Mouse (Mus musculus): ENCODE results near the gene Rps3. TPM values are rescaled to one million over a fixed set of nuclear protein-coding genes. Genes with fewer than 3 reads are reported as not detected.
"Not testable (repeated sequence)": the region's sequence is repeated elsewhere in the genome, so short reads cannot be mapped to it uniquely, and the experiment has no call there.

Gene Rps3
- polyA plus RNA-seq, 1 experiment, result 530 TPM

DNA sequence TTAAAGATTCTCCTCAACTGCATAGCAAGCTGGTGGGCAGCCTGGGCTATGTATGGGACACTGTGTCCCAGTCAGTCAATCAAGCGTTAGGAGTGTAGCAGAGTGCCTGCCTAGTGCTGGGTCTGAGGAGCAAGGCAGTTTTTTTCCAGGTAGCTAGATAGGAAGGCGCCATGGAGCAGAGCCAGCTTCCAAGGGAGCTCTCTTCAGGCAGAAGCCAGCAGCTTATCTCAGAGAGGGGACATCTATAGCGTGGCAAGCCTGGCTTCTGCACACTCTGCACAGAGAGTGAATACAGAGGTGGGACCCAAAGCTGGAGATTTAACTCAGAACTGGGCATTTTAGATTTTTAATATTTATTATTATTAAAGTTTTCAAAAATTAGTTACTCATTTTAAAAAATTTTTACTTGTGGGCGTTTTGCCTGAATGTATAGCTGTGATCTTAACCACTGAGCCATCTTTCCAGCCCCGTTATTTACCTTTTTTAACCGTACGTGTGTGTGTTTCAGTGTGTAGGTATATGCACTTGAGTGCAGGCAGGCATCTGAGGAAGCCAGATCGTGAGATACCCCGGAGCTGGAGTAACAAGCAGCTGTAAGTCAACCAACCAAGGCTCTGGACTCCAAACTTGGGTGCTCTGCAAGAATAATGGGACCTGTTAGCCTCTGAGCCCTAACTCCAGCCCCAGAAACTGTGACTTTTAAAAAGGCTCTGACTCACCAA is 32.7 kb upstream of the Rps3 start:
- H3K9me3 ChIP-seq, result 0 out of 2 replicates have a peak, but pooled peaks cover 4% of the 10 kb centered on the region
- H3K36me3 ChIP-seq (replicated peaks; ENCODE audit: low read length), result peaks cover 2% of the 10 kb centered on the region
- no peaks in the 10 kb centered on the region for H3K27me3 ChIP-seq (replicated peaks)
- TF ChIP-seq GATA1 (IDR thresholded peaks at IDR 0.05; ENCODE audit: borderline replicate concordance, low read length), result no peak
- TF ChIP-seq FLI1 (IDR thresholded peaks at IDR 0.05; ENCODE audit: low read length), result no peak
- peaks cover 46% of the 10 kb centered on the region for H3K4me1 ChIP-seq
- H3K4me3 ChIP-seq (replicated peaks), result no peak overlapping the region

DNA sequence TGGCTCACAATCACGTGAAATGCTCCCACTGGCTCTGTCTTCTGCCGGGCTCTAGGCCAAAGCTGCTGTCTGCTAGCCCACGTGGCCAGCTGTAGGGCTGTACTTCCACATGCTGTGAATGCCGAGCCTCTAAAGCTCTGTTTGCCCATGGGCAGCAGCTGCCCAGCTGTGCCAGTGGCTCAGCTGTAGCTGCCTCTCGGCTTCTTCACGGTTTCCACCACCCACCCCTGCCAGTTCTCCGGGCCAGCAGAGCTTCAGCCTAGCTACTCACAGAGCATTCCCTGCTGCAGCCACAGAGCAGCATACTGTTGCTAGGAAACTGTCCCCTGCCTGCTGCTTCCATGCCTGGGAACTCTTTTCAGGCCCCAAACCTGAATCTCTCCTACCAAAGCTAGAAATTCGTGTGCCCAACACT is 26.6 kb upstream of the Rps3 start:
- TF ChIP-seq GATA1 (IDR thresholded peaks at IDR 0.05; ENCODE audit: borderline replicate concordance, low read length) (no peak), FLI1 (IDR thresholded peaks at IDR 0.05; ENCODE audit: low read length) (no peak)
- no peak overlapping the region for H3K4me3 ChIP-seq (replicated peaks)
- peaks cover 53% of the 10 kb centered on the region for H3K4me1 ChIP-seq
- H3K27me3 ChIP-seq (replicated peaks), result no peaks in the 10 kb centered on the region
- no peaks in the 10 kb centered on the region for H3K36me3 ChIP-seq (replicated peaks; ENCODE audit: low read length)
- peaks cover 8% of the 10 kb centered on the region; the same call in 1 of the 2 replicates for H3K9me3 ChIP-seq

DNA sequence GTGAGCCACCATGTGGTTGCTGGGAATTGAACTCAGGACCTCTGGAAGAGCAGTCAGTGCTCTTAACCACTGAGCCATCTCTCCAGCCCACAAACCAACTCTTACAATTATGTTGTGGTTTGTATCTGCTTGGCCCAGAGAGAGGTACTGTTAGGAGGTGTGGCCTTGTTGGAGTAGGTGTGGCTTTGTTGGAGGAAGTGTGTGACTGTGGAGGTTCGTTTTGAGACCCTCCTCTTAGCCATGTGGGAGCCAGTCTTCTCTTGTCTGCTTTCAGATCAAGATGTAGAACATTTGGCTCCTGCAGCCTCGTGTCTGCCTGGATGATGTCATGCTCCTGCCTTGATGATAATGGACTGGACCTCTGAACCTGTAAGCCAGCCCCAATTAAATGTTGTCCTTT is 24.6 kb upstream of the Rps3 start:
- H3K4me1 ChIP-seq, result peaks cover 45% of the 10 kb centered on the region
- H3K27me3 ChIP-seq (replicated peaks); H3K9me3 ChIP-seq; H3K36me3 ChIP-seq (replicated peaks; ENCODE audit: low read length); H3K4me3 ChIP-seq (replicated peaks): not testable (repeated sequence)

DNA sequence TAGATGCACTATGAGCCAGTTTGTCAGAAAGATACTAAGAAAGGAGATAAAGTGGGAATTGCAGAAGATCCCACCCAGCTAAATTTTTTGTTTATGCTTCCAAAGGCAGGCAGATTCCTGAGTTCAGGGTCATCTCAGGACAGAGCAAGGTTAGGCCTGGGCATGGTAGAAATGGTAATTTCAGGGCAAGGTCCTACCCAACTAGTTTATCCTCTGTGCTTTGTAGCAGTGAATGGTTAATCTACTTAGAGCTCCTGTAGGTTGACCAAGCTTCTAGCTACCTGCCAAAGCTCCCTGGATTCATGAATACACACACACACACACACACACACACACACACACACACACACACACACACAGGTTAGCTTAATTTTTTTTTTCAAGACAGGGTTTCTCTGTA is 21.0 kb upstream of the Rps3 start:
- Histone ChIP-seq H3K4me1 (peaks cover 39% of the 10 kb centered on the region), H3K9me3 (peaks cover 8% of the 10 kb centered on the region; the same call in 1 of the 2 replicates), H3K36me3 (replicated peaks; ENCODE audit: low read length) (no peaks in the 10 kb centered on the region), H3K4me3 (replicated peaks) (no peak overlapping the region), H3K27me3 (replicated peaks) (peaks cover under 1% of the 10 kb centered on the region)
- TF ChIP-seq GATA1 (IDR thresholded peaks at IDR 0.05; ENCODE audit: borderline replicate concordance, low read length) (no peak), FLI1 (IDR thresholded peaks at IDR 0.05; ENCODE audit: low read length) (no peak)

DNA sequence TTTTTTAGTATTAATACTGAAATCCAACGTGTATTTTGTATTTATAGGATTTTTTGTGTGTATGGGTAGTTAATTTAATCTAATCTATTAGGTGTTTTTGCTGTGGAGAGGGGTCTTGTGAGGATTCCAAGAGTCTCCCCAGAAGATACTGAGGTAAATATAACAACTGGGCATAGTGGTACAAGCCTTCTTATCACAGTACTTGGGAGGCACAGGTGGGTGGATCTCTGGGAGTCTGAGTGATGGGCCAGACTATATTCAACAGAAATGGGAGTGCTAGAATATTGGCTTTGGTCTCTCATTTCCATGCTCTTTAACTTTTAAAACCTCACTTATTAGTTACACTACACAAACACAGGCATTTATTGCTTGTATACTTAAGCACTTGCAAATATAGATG is 17.6 kb upstream of the Rps3 start:
- Histone ChIP-seq H3K4me1 (peaks cover 17% of the 10 kb centered on the region), H3K4me3 (replicated peaks) (no peak overlapping the region), H3K9me3 (no peaks in the 10 kb centered on the region), H3K27me3 (replicated peaks) (peaks cover 22% of the 10 kb centered on the region), H3K36me3 (replicated peaks; ENCODE audit: low read length) (no peaks in the 10 kb centered on the region)
- TF ChIP-seq FLI1 (IDR thresholded peaks at IDR 0.05; ENCODE audit: low read length) (no peak), GATA1 (IDR thresholded peaks at IDR 0.05; ENCODE audit: borderline replicate concordance, low read length) (no peak)

DNA sequence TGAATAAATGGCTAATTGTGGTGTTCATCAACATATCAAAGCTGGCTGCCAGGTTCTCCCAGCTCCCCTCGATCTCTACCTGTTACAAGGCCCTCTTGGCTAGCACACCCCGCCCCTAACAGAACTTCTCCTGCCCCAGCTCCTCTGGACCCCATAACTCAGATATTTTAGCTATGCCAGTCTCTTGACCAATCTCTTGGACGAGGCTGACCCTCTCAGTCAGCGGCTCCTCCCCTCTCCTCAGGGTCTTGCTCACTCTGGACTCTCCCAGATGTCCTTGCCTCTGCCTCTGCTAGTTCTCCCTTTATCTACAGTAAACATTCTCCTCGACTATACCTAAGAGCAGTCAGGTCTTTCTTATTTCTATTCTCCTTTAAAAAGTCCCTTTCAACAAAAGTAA is 17.1 kb upstream of the Rps3 start:
- TF ChIP-seq FLI1 (IDR thresholded peaks at IDR 0.05; ENCODE audit: low read length) (no peak), GATA1 (IDR thresholded peaks at IDR 0.05; ENCODE audit: borderline replicate concordance, low read length) (no peak)
- Histone ChIP-seq H3K36me3 (replicated peaks; ENCODE audit: low read length) (no peaks in the 10 kb centered on the region), H3K27me3 (replicated peaks) (peaks cover 26% of the 10 kb centered on the region), H3K4me3 (replicated peaks) (no peak overlapping the region), H3K4me1 (peaks cover 17% of the 10 kb centered on the region), H3K9me3 (no peaks in the 10 kb centered on the region)

DNA sequence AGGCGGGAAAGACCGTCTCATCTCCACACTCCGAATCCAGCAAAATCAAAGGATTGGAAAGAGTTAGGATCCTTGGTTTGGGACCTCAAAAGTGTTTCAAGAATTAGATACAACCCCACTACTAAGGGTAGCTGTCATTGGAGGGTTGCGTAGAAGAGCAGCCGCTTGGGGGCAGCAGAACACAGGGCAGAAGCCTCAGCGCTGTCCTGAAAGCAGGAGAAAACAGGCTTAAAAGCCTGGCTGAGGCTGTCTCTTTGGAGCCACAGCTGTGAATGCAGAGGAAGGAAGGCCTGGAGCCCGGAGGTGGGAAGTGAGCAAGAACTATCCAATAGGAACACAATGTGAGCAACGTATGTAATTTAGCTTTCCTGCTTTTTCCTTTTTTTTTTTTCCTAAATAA is 16.7 kb upstream of the Rps3 start:
- H3K4me3 ChIP-seq (replicated peaks), result no peak overlapping the region
- no peaks in the 10 kb centered on the region for H3K9me3 ChIP-seq
- H3K27me3 ChIP-seq (replicated peaks), result peaks cover 27% of the 10 kb centered on the region
- peaks cover 13% of the 10 kb centered on the region for H3K4me1 ChIP-seq
- TF ChIP-seq FLI1 (IDR thresholded peaks at IDR 0.05; ENCODE audit: low read length), result no peak
- no peak for TF ChIP-seq GATA1 (IDR thresholded peaks at IDR 0.05; ENCODE audit: borderline replicate concordance, low read length)
- no peaks in the 10 kb centered on the region for H3K36me3 ChIP-seq (replicated peaks; ENCODE audit: low read length)

DNA sequence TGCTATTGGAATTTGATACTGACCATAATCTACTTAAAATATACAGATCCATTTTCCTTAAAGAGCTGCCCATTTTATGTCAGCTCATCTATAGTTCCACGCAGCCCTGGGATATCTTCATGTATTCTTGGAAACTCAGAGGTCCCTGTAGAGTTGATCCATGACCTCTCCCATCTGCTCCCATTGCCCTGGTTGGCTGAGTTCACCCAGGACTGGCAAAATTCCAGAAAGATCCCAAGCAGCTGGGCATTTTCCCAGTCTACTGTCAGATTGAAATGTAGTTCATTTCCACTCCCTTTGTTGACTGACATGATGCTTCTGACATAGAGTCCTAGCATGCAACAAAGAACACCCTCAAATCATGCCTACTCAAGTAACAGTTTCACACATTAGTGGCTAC is 15.6 kb upstream of the Rps3 start:
- peaks cover 30% of the 10 kb centered on the region for H3K27me3 ChIP-seq (replicated peaks)
- no peak overlapping the region for H3K4me3 ChIP-seq (replicated peaks)
- TF ChIP-seq FLI1 (IDR thresholded peaks at IDR 0.05; ENCODE audit: low read length), result no peak
- no peak for TF ChIP-seq GATA1 (IDR thresholded peaks at IDR 0.05; ENCODE audit: borderline replicate concordance, low read length)
- H3K36me3 ChIP-seq (replicated peaks; ENCODE audit: low read length), result no peaks in the 10 kb centered on the region
- peaks cover 13% of the 10 kb centered on the region for H3K4me1 ChIP-seq
- H3K9me3 ChIP-seq, result no peaks in the 10 kb centered on the region

DNA sequence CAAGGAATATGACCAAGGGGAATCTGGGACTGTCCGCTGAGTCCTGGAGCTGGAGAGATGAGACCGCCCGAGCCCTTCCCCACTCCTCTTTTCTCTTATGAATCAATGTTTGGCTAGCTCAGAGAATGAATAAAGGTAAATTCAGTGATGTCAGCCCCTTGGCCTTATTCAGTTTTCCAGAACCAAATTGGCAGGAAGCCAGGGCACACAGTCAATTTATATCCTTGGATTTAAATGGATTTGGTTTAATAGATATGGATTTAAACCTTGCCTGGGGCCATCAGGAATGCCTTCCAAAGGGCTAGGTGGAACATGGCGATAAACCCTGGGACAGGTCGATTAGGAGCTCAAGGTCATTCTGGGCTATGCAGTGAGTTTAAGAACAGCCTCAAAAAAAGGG is 6.2 kb upstream of the Rps3 start:
- H3K27me3 ChIP-seq (replicated peaks), result peaks cover 9% of the 10 kb centered on the region
- H3K9me3 ChIP-seq, result no peaks in the 10 kb centered on the region
- no peaks in the 10 kb centered on the region for H3K36me3 ChIP-seq (replicated peaks; ENCODE audit: low read length)
- no peak overlapping the region for H3K4me3 ChIP-seq (replicated peaks)
- no peaks in the 10 kb centered on the region; the same call in 1 of the 2 replicates for H3K4me1 ChIP-seq
- TF ChIP-seq GATA1 (IDR thresholded peaks at IDR 0.05; ENCODE audit: borderline replicate concordance, low read length) (no peak), FLI1 (IDR thresholded peaks at IDR 0.05; ENCODE audit: low read length) (no peak)

DNA sequence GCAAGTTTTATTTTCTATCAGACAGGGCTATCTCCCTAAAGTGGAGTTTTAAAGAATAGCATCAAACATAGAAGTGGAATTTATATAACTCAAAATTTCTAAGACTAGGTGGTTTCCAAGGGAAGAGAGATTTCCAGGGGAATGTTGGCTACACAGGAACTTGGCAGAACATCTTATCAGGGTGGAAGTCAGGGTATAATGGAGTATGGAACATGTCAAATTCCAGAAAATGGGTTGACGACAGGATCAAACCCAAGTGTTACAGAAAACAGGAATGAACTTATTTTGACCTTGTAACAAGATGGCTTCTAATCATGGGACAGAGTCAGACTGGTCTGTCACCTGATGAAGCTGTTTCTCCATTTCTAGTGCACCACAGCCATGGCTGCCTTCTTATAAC is 1.1 kb upstream of the Rps3 start:
- Histone ChIP-seq H3K27me3 (replicated peaks) (peaks cover 6% of the 10 kb centered on the region), H3K4me3 (replicated peaks) (no peak overlapping the region), H3K4me1 (peaks cover 38% of the 10 kb centered on the region), H3K36me3 (replicated peaks; ENCODE audit: low read length) (peaks cover 27% of the 10 kb centered on the region), H3K9me3 (no peaks in the 10 kb centered on the region)
- TF ChIP-seq GATA1 (IDR thresholded peaks at IDR 0.05; ENCODE audit: borderline replicate concordance, low read length) (no peak), FLI1 (IDR thresholded peaks at IDR 0.05; ENCODE audit: low read length) (no peak)

All from megakaryocyte, embryonic 14.5 days (primary cell).